Mouse (Mus musculus) hindbrain, embryonic 14.5 days (tissue): ENCODE measurements around the gene Rps19bp1. TPM values are rescaled to one million over a fixed set of nuclear protein-coding genes. Genes with fewer than 3 reads are reported as not detected.

Experiments used
- ATAC-seq: fragments of 200-750 bp; cut with Nextera tagmentation; 2 replicates; pipeline ENCODE4 v1.8.0; 2017; ENCODE audit warnings: moderate number of reproducible peaks, mild to moderate bottlenecking, moderate TSS enrichment, moderate library complexity; ENCODE audit not compliant: low FRiP score
- DNase-seq: peaks from one replicate; pipeline ENCODE4 v3.0.0-alpha.2; 2015; ENCODE audit warnings: low spot score
- H3K27ac ChIP-seq: fragments of 300-500 bp; sonication (generic); 2 replicates; pipeline ENCODE4 v1.5.1; 2014; ENCODE audit warnings: mild to moderate bottlenecking, moderate library complexity
- H3K27me3 ChIP-seq: fragments of 300-500 bp; sonication (generic); 2 replicates; pipeline ENCODE4 v1.6.1; 2014; ENCODE audit warnings: mild to moderate bottlenecking, low read length, mixed read lengths; ENCODE audit not compliant: control insufficient read depth, insufficient read depth
- H3K36me3 ChIP-seq: fragments of 300-500 bp; sonication (generic); replicated peaks from 2 replicates; pipeline ENCODE4 v1.6.1; 2014; ENCODE audit not compliant: control insufficient read depth, insufficient read depth
- H3K4me1 ChIP-seq: fragments of 300-500 bp; sonication (generic); replicated peaks from 2 replicates; pipeline ENCODE4 v1.6.1; 2014; ENCODE audit warnings: antibody characterized with exemption, low read length, mixed read lengths; ENCODE audit not compliant: control insufficient read depth, insufficient read depth
- H3K4me2 ChIP-seq: fragments of 300-500 bp; sonication (generic); replicated peaks from 2 replicates; pipeline ENCODE4 v1.6.1; 2014; ENCODE audit warnings: mild to moderate bottlenecking, moderate library complexity
- H3K4me3 ChIP-seq: fragments of 300-500 bp; sonication (generic); replicated peaks from 2 replicates; pipeline ENCODE4 v1.5.1; 2014; ENCODE audit warnings: mild to moderate bottlenecking, low read length
- H3K9ac ChIP-seq: fragments of 300-500 bp; sonication (generic); 2 replicates; pipeline ENCODE4 v1.6.1; 2014
- H3K9me3 ChIP-seq: fragments of 300-500 bp; sonication (generic); 2 replicates; pipeline ENCODE4 v1.6.1; 2016; ENCODE audit warnings: low read length; ENCODE audit not compliant: control insufficient read depth
- WGBS: fragments of 180-500 bp; shearing (Covaris S2); extraction: QIAGEN DNeasy Blood & Tissue Kit; methylation state at CpG from one replicate; pipeline ENCODE4 v1.1.7; 2014; 5-methylcytosine and 5-hydroxymethylcytosine counted together
- polyA plus RNA-seq: library from polyadenylated mRNA; unstranded; fragments of >200 nt; fragmentation: Nextera tagmentation; extraction: Ambion mirVana; gene quantifications from 2 replicates; pipeline ENCODE4 v1.2.1, GENCODE M21; 2014

Rps19bp1 gene
- polyA plus RNA-seq, 1 experiment from 2014 or later = 83.7 TPM

DNA sequence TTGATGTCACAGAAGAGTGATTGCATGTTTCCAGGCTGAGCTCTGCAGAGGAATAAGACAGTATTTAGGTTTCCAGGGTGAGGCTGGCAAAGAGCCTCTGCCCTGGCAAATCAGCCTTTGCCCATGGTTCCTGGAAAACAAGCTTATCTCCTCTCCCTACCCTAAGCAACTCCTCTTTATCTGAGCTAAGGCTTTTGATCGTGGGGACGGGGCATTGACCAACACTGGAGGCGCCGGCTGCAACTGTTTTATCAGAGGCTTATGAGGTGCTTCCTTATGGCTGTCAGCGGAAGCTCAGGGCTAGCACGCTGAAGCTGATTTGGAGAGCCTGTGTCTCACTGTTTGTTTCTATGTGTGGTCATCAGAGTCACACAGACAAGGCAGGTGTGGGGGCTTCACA is 13.5 kb downstream of the Rps19bp1 start:
- Histone ChIP-seq H3K36me3 (peaks cover 76% of the 10 kb centered on the region), H3K4me3 (no peak overlapping the region), H3K4me1 (peaks cover 10% of the 10 kb centered on the region), H3K9ac (no peak overlapping the region), H3K9me3 (no peaks in the 10 kb centered on the region), H3K27ac (no peak overlapping the region), H3K27me3 (no peaks in the 10 kb centered on the region), H3K4me2 (no peak overlapping the region)
- ATAC-seq = no peak
- WGBS = 94% methylated on average over 6 of the region's 6 CpGs
- DNase-seq = no peak

DNA sequence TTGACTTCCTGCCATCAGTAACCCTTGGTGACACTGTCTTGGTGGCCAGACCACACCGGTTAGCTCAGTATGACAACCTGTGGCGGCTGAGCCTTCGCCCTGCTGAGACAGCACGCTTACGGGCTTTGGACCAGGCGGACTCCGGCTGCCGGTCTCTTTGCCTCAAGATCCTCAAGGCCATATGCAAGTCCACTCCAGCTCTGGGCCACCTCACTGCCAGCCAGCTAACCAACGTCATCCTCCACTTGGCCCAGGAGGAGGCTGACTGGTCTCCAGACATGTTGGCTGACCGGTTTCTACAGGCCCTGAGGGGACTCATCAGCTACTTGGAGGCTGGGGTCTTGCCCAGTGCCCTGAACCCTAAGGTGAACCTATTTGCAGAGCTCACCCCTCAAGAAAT is 14.4 kb downstream of the Rps19bp1 start:
- ATAC-seq = no peak
- Histone ChIP-seq H3K36me3 (peaks cover 80% of the 10 kb centered on the region), H3K4me3 (no peak overlapping the region), H3K27ac (no peak overlapping the region), H3K9me3 (no peaks in the 10 kb centered on the region), H3K27me3 (no peaks in the 10 kb centered on the region), H3K9ac (no peak overlapping the region), H3K4me2 (no peak overlapping the region), H3K4me1 (peaks cover 10% of the 10 kb centered on the region)
- 97% methylated on average over 10 of the region's 10 CpGs for WGBS
- no peak for DNase-seq

DNA sequence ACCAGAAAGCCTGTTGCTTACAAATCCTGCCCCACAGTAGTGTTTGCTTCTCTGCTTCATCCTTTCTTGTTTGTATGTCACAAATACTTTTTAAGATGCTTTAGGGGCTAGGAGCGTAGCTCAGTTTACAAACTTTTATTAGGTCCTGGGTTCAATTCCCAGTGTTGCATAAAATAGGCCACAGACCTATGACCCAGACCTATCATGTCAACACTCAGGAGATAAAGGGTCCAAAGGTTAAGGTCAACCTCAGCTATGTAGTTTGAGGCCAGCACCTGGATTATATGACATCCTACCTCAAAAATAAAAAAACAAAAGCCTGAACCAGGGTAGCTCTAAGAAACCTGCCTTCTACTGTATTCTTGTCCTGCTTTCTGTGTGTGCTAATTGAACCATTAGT is 15.5 kb downstream of the Rps19bp1 start:
- no peak overlapping the region for H3K9ac ChIP-seq
- H3K9me3 ChIP-seq = no peaks in the 10 kb centered on the region
- ATAC-seq (no peak), DNase-seq (no peak)
- peaks cover under 1% of the 10 kb centered on the region for H3K4me1 ChIP-seq
- no peak overlapping the region for H3K27ac ChIP-seq
- no peaks in the 10 kb centered on the region for H3K27me3 ChIP-seq
- no peak overlapping the region for H3K4me2 ChIP-seq
- 96% methylated on average over 1 of the region's 1 CpGs for WGBS
- H3K4me3 ChIP-seq = no peak overlapping the region
- peaks cover 80% of the 10 kb centered on the region for H3K36me3 ChIP-seq

DNA sequence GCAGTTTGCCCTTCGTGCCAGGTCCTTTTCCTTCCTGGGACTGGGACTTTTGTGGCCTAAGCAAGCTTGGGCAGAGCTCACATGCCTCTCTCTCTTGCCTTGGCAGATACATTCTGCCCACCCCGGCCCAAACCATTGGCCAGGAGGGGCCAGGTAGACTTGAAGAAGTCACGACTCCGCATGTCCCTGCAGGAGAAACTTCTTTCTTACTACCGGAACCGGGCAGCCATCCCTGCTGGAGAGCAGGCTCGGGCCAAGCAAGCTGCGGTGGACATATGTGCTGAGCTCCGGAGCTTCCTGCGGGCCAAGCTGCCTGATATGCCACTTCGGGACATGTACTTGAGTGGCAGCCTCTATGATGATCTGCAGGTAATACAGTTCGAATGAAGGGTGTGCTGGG is 16.0 kb downstream of the Rps19bp1 start:
- 94% methylated on average over 12 of the region's 12 CpGs for WGBS
- Histone ChIP-seq H3K27me3 (no peaks in the 10 kb centered on the region), H3K36me3 (peaks cover 82% of the 10 kb centered on the region), H3K4me1 (no peaks in the 10 kb centered on the region), H3K27ac (no peak overlapping the region), H3K9ac (no peak overlapping the region), H3K4me3 (no peak overlapping the region), H3K4me2 (no peak overlapping the region), H3K9me3 (no peaks in the 10 kb centered on the region)
- DNase-seq = no peak
- ATAC-seq = no peak

DNA sequence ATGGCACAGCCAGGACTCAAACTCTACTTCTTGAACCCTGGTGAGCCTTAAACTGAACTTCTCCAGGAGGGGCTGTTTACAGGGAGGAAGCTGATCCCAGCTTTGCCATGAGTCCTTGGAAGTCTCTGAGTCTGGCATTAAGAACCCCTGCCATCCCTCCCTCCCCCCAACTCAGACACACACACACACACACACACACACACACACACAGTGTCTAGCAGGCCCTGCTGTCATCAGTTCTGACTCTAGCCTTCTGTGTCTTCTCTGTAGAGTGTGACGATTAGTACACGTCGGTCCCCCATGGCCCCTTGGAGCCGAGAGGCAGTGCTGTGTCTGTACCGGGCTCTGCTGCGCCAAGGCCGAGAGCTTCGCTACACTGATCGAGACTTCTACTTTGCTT is 28.6 kb downstream of the Rps19bp1 start, which contains the start of gene AC140267.1:
AC140267.1 (plus strand) TSS at position 301 of the 400 bp plus-strand sequence.
- DNase-seq = no peak
- H3K36me3 ChIP-seq = peaks cover 40% of the 10 kb centered on the region
- no peak within 1 kb of the TSS for H3K27ac ChIP-seq
- H3K4me1 ChIP-seq = peaks cover 11% of the 10 kb centered on the region
- WGBS = 98% methylated on average over 9 of the region's 9 CpGs
- no peaks in the 10 kb centered on the region for H3K9me3 ChIP-seq
- peak within 1 kb of the TSS; percentile 90 for H3K4me3 ChIP-seq
- H3K9ac ChIP-seq = peak within 1 kb of the TSS; percentile 89
- peak within 1 kb of the TSS; percentile 75 for H3K4me2 ChIP-seq
- no peak for ATAC-seq
- no peaks in the 10 kb centered on the region for H3K27me3 ChIP-seq

DNA sequence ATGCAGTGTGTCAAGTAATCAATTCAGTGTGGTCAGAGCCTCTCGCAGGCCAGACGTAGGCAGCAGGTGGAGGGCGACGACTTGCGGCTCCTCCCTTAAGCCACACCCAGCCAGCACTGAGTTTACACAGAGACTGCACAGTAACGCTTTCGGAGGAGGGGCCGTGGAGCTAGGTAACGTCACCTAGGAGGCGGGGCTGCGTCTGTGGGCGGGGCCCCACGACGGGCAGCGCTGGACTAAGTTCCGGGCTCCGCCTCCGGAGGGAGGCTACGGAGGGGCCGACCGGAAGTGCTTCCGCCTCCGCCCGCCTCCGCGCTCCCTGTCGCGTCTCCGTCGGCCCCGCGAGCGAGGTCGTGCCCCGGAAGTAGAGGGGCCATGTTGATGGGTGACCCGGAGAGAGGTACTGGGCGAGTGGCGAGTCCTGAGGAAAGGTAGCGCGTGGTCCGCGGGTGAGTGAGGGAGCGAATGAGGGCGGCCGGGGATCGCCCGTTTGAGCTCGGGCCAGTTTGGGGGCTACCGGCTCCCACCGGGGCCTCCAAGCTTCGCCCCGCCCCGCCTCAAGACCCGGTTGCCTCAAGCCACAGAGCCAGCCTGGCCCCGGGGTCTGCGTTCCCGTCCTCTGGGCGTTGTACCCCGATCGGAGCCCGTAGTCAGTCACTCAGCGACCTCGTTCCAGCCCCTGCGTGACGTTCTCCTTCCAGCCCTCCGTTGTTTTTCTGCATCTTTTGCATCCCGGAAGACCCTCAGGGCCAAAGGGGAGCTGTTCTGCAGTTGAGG is 30.2 kb downstream of the Rps19bp1 start, which contains the start of gene Mief1:
Mief1 (plus strand) TSS at position 286 of the 777 bp plus-strand sequence.
- H3K4me3 ChIP-seq = peak within 1 kb of the TSS; percentile 90
- WGBS = under 1% methylated on average over 66 of the region's 67 CpGs
- peaks cover 11% of the 10 kb centered on the region for H3K4me1 ChIP-seq
- peak within 1 kb of the TSS; percentile 89 for H3K9ac ChIP-seq
- H3K27me3 ChIP-seq = no peaks in the 10 kb centered on the region
- ATAC-seq (peak; percentile 97), DNase-seq (peak; percentile 96)
- H3K9me3 ChIP-seq = no peaks in the 10 kb centered on the region
- H3K27ac ChIP-seq = peak within 1 kb of the TSS; percentile 85
- H3K36me3 ChIP-seq = peaks cover 31% of the 10 kb centered on the region
- peak within 1 kb of the TSS; percentile 75 for H3K4me2 ChIP-seq

DNA sequence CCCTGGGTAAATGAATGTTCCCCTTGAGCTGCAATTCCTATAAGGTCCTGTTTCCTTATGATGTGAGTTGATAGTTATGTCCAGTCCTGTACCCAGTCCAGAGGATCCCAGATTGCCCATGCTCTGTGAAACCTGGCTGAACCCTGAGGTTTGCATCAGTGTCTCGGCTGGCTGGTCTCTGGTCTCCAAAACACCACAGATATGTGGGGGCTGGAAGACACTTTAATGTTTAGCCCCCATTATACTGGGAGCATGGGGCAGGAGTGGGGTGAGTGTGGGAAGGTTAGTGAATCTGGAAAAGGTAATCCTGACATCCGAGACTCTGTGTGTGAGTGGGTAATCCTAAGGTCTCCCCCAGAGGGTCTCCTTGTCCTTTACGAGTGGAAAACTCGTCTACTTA is 31.1 kb downstream of the Rps19bp1 start:
- WGBS = 59% methylated on average over 4 of the region's 4 CpGs
- 0 out of 2 replicates have a peak overlapping the region, but pooled peaks have one; percentile 90 for H3K4me3 ChIP-seq
- no peak for ATAC-seq

DNA sequence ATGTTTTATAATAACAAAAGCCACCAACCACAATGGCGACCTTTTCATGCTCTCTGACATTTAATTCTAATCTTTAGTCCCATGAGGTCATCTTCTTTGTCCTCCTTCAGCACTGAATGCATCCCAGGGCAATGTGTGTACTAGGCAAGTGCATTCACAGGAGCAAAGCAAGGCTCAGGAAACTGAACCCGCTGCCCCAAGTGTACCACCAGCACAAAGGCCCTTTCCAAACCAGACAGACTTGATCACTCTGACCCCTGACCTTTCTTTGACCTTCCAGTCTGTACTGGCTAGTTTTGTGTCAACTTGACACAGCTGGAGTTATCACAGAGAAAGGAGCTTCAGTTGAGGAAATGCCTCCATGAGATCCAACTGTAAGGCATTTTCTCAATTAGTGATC is 31.8 kb downstream of the Rps19bp1 start:
- no peaks in the 10 kb centered on the region for H3K27me3 ChIP-seq
- peaks cover 18% of the 10 kb centered on the region for H3K36me3 ChIP-seq
- H3K4me3 ChIP-seq = no peak overlapping the region
- no peaks in the 10 kb centered on the region for H3K9me3 ChIP-seq
- no peak for ATAC-seq
- WGBS = 20% methylated on average over 2 of the region's 2 CpGs
- no peak overlapping the region for H3K27ac ChIP-seq
- no peak overlapping the region for H3K4me2 ChIP-seq
- no peak overlapping the region for H3K9ac ChIP-seq
- no peak for DNase-seq
- peaks cover 11% of the 10 kb centered on the region for H3K4me1 ChIP-seq

More for the DNA sequence above, 31.1 kb downstream of the Rps19bp1 start:
- no peaks in the 10 kb centered on the region for H3K27me3 ChIP-seq
- H3K27ac ChIP-seq = peak overlapping the region; percentile 85
- H3K36me3 ChIP-seq = peaks cover 23% of the 10 kb centered on the region
- H3K4me1 ChIP-seq = peaks cover 11% of the 10 kb centered on the region
- H3K9me3 ChIP-seq = no peaks in the 10 kb centered on the region
- no peak for DNase-seq
- H3K4me2 ChIP-seq = peak overlapping the region; percentile 75; the same call in 1 of the 2 replicates
- H3K9ac ChIP-seq = peak overlapping the region; percentile 89; the same call in 1 of the 2 replicates

DNA sequence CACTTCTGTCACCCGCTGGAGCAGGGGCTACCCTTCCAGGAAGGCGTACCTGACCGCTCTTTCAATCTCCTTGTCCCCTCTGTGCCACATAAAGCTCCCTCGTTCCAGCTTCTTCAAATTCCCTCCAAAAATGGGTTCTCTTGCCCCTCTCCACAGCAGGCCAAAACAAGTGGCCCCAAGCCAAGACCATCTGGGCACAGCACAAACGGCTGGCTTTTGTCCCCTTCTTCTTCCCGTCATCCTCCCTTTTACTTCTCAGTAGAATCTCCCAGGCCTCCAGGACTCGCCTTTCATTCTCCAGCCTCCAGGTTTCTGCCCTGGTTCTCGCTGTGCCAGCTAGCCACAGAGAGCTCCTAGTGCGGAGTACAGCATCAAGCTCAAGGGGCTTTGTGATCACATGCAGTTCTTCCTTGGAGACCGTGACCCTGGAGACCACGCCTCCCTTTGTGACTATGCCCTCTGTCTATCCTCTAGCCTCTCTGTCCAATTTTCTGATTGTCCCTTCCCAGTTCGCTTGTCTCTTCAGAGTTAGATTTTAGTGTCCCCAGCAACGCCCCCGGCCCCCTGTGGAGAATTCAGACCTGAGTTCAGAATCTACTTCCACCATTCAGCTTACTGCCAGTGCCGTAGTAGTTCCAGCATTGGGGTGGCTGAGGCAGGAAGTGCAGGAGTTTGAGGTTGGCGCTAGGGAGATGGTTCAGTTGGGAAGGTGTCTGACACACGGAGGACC is 35.9 kb downstream of the Rps19bp1 start:
- Histone ChIP-seq H3K4me1 (0 out of 2 replicates have a peak, but pooled peaks cover 1% of the 10 kb centered on the region), H3K27me3 (no peaks in the 10 kb centered on the region), H3K4me2 (no peak overlapping the region), H3K9ac (no peak overlapping the region), H3K9me3 (no peaks in the 10 kb centered on the region), H3K36me3 (no peaks in the 10 kb centered on the region), H3K4me3 (no peak overlapping the region), H3K27ac (no peak overlapping the region)
- 53% methylated on average over 17 of the region's 17 CpGs for WGBS
- DNase-seq (no peak), ATAC-seq (no peak)
